Mouse (Mus musculus) liver, postnatal 0 days (tissue): Measurements from ENCODE around the gene Rhbdl2. TPM values are rescaled to one million over a fixed set of nuclear protein-coding genes. Genes with fewer than 3 reads are reported as not detected.

Source experiments
- ATAC-seq: fragments of 200-750 bp; cut with Nextera tagmentation; 2 replicates; pipeline ENCODE4 v1.8.0; 2017; ENCODE audit warnings: mild to moderate bottlenecking, moderate library complexity
- DNase-seq: peaks from one replicate; pipeline ENCODE4 v3.0.0-alpha.2; 2016
- H3K27ac ChIP-seq: fragments of 300-500 bp; sonication (generic); 2 replicates; pipeline ENCODE4 v1.5.1; 2014; ENCODE audit warnings: antibody characterized with exemption, moderate library complexity, mild to moderate bottlenecking, low read depth
- H3K27me3 ChIP-seq: fragments of 300-500 bp; sonication (generic); 2 replicates; pipeline ENCODE4 v1.6.1; 2014; ENCODE audit warnings: low read length, control low read depth, mixed read lengths; ENCODE audit not compliant: insufficient read depth
- H3K36me3 ChIP-seq: fragments of 300-500 bp; sonication (generic); replicated peaks from 2 replicates; pipeline ENCODE4 v1.6.1; 2014; ENCODE audit warnings: mild to moderate bottlenecking, control low read depth, low read length, moderate library complexity, mixed read lengths; ENCODE audit not compliant: insufficient read depth
- H3K4me1 ChIP-seq: fragments of 300-500 bp; sonication (generic); 2 replicates; pipeline ENCODE4 v1.6.1; 2014; ENCODE audit warnings: antibody characterized with exemption, mild to moderate bottlenecking, control low read depth; ENCODE audit not compliant: insufficient read depth
- H3K4me2 ChIP-seq: fragments of 300-500 bp; sonication (generic); 2 replicates; pipeline ENCODE4 v1.6.1; 2014; ENCODE audit warnings: low read depth, mild to moderate bottlenecking, low read length, moderate library complexity, mixed read lengths
- H3K4me3 ChIP-seq: fragments of 300-500 bp; sonication (generic); 2 replicates; pipeline ENCODE4 v1.5.1; 2014; ENCODE audit warnings: low read depth, low read length
- H3K9ac ChIP-seq: fragments of 300-500 bp; sonication (generic); replicated peaks from 2 replicates; pipeline ENCODE4 v1.6.1; 2014; ENCODE audit warnings: mild to moderate bottlenecking, moderate library complexity
- H3K9me3 ChIP-seq: fragments of 300-500 bp; sonication (generic); 2 replicates; pipeline ENCODE4 v1.6.1; 2016; ENCODE audit warnings: mild to moderate bottlenecking, control low read depth, low read length, mixed read lengths
- CTCF ChIP-seq: sonication (generic); IDR thresholded peaks from 2 replicates; pipeline ENCODE4 v1.5.1; 2016; ENCODE audit warnings: antibody characterized with exemption, low read depth
- EP300 ChIP-seq: IDR thresholded peaks from 2 replicates; pipeline ENCODE4 v1.6.1; 2016; ENCODE audit warnings: antibody characterized with exemption, low read depth, mild to moderate bottlenecking
- WGBS: fragments of 180-500 bp; shearing (Covaris S2); extraction: QIAGEN DNeasy Blood & Tissue Kit; methylation state at CpG from one replicate; pipeline ENCODE4 v1.1.7; 2014; ENCODE audit not compliant: insufficient replicate concordance; 5-methylcytosine and 5-hydroxymethylcytosine counted together
- polyA plus RNA-seq: library from polyadenylated mRNA; unstranded; fragments of >200 nt; fragmentation: Nextera tagmentation; extraction: Ambion mirVana; gene quantifications from 2 replicates; pipeline ENCODE4 v1.2.1, GENCODE M21; 2015

Gene Rhbdl2
- polyA plus RNA-seq, 1 experiment from 2014 or later: not detected

DNA sequence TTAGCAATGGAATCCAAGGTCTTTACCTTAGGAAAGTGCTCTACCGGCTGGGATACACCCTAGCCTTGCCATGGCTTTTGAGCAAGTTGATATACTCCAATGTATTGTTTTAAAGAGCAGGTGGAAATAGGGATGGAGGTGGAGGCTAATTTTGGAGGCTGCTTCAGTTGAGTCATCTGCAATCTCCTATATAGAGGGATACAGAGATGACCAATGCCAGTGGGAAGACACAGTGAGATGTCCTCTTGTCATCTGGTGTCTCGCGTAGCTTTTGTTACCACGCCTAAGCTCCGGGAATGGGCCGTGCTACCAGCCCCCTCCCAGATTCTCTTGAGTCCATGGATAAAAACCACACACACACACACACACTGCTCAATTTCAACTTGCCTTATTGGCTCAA lies 5.5 kb downstream of the Rhbdl2 start:
- ATAC-seq (no peak), DNase-seq (no peak)
- Histone ChIP-seq H3K27ac (no peak overlapping the region), H3K36me3 (no peaks in the 10 kb centered on the region), H3K9ac (no peak overlapping the region), H3K4me2 (no peak overlapping the region), H3K9me3 (no peaks in the 10 kb centered on the region), H3K4me3 (no peak overlapping the region), H3K27me3 (no peaks in the 10 kb centered on the region), H3K4me1 (no peaks in the 10 kb centered on the region)
- no peak for TF ChIP-seq EP300
- TF ChIP-seq CTCF: no peak
- whole genome bisulfite sequencing: 89% methylated on average over 6 of the region's 6 CpGs

GRCm38 (mm10) chr4:123795057-123795456 lies 7.4 kb downstream of the Rhbdl2 start:
- Histone ChIP-seq H3K36me3 (no peaks in the 10 kb centered on the region), H3K9me3 (no peaks in the 10 kb centered on the region), H3K4me2 (no peak overlapping the region), H3K4me1 (no peaks in the 10 kb centered on the region), H3K27ac (no peak overlapping the region), H3K4me3 (no peak overlapping the region), H3K9ac (no peak overlapping the region), H3K27me3 (no peaks in the 10 kb centered on the region)
- no peak for TF ChIP-seq CTCF
- TF ChIP-seq EP300: no peak
- ATAC-seq (no peak), DNase-seq (no peak)
- WGBS: 55% methylated on average over 2 of the region's 2 CpGs

GRCm38 (mm10) chr4:123797403-123797802 lies 9.7 kb downstream of the Rhbdl2 start:
- WGBS: 80% methylated on average over 3 of the region's 3 CpGs
- Histone ChIP-seq H3K36me3 (no peaks in the 10 kb centered on the region), H3K9ac (no peak overlapping the region)

DNA sequence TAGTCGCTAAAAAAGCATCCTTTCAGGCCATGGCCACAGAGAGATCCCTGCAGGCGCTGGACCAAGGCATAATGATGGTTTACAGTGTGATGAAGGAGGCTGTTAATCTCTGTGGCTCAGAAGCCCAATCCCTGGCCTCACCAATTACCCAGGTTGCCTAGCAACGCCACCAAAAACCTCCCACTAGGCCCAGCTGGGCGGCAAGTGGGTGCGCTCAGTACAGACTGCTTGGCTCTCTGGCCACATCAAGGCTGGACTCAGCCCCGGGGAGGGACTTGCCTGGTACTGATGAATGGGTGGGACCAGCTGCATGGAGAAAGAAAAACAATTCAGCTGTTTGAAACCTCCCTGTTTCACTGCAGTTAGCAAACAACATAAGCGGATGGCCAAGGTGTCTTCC lies 10.2 kb downstream of the Rhbdl2 start:
- H3K27ac ChIP-seq: no peak overlapping the region
- 68% methylated on average over 7 of the region's 7 CpGs for WGBS

More at GRCm38 (mm10) chr4:123797403-123797802, 9.7 kb downstream of the Rhbdl2 start:
- no peak for DNase-seq
- Histone ChIP-seq H3K9me3 (no peaks in the 10 kb centered on the region), H3K4me2 (no peak overlapping the region), H3K27me3 (no peaks in the 10 kb centered on the region), H3K4me1 (no peaks in the 10 kb centered on the region), H3K27ac (no peak overlapping the region), H3K4me3 (no peak overlapping the region)
- no peak for ATAC-seq
- TF ChIP-seq CTCF (no peak), EP300 (no peak)

DNA sequence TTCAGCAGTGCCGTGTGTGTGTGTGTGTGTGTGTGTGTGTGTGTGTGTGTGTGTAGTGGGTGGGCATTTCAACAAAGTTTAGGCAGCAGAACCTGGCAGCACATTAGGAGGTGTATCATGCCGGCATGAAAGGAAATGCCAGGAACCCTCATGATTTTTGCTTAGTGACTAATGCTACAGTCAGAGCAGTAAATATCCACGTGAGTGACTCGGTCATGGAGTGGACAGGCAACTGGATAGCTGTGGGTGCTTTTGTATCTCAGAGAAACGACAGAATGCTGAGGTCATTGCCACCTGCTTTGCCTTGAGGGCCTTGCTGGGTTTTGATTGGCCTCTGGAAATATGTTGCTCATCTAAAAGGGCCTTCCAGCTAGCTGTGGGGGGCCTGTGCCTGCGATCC lies 16.0 kb downstream of the Rhbdl2 start:
- no peaks in the 10 kb centered on the region for H3K9me3 ChIP-seq
- H3K9ac ChIP-seq: no peak overlapping the region
- 67% methylated on average over 6 of the region's 6 CpGs for WGBS
- H3K27ac ChIP-seq: no peak overlapping the region
- TF ChIP-seq CTCF (no peak), EP300 (no peak)
- H3K36me3 ChIP-seq: no peaks in the 10 kb centered on the region
- no peaks in the 10 kb centered on the region for H3K4me1 ChIP-seq
- H3K4me2 ChIP-seq: no peak overlapping the region
- no peaks in the 10 kb centered on the region for H3K27me3 ChIP-seq
- ATAC-seq: no peak
- H3K4me3 ChIP-seq: no peak overlapping the region
- no peak for DNase-seq

More for the DNA sequence above, 10.2 kb downstream of the Rhbdl2 start:
- no peak for DNase-seq
- no peak overlapping the region for H3K4me3 ChIP-seq
- no peak overlapping the region for H3K4me2 ChIP-seq
- H3K27me3 ChIP-seq: no peaks in the 10 kb centered on the region
- no peak overlapping the region for H3K9ac ChIP-seq
- no peak for ATAC-seq
- no peaks in the 10 kb centered on the region for H3K4me1 ChIP-seq
- H3K9me3 ChIP-seq: no peaks in the 10 kb centered on the region
- H3K36me3 ChIP-seq: no peaks in the 10 kb centered on the region
- TF ChIP-seq CTCF (no peak), EP300 (no peak)

DNA sequence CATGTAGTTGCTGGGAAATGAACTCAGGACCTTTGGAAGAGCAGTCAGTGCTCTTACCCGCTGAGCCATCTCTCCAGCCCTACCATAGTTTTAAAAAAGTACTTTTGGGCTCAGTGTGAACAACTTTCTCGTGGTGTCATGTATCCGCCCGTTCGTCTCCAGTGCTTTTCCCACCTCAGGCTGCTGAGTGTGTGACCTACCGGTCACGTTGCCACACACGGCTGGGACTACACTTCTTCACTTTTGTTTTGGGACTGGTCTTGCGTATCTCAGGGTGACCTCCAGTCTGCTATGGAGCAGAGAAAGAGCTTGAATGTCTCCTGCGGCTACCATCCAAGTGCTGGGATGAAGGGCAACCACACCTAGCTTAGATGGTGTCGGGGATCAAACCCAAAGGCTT lies 20.6 kb downstream of the Rhbdl2 start:
- no peaks in the 10 kb centered on the region for H3K27me3 ChIP-seq
- 79% methylated on average over 11 of the region's 11 CpGs for WGBS
- DNase-seq (no peak), ATAC-seq (no peak)
- no peak overlapping the region for H3K9ac ChIP-seq
- no peaks in the 10 kb centered on the region for H3K36me3 ChIP-seq
- no peaks in the 10 kb centered on the region for H3K4me1 ChIP-seq
- no peak overlapping the region for H3K27ac ChIP-seq
- no peak overlapping the region for H3K4me2 ChIP-seq
- TF ChIP-seq EP300 (no peak), CTCF (no peak)
- no peaks in the 10 kb centered on the region for H3K9me3 ChIP-seq
- no peak overlapping the region for H3K4me3 ChIP-seq
